Mouse (Mus musculus) erythroblast, embryonic 14.5 days (primary cell): Measurements from ENCODE around the gene Gm17555. TPM values are rescaled to one million over a fixed set of nuclear protein-coding genes. Genes with fewer than 3 reads are reported as not detected.

Experiments used
- H3K27me3 ChIP-seq: 2 replicates; pipeline ENCODE4 v1.6.1; 2012; ENCODE audit warnings: inconsistent platforms; ENCODE audit not compliant: control insufficient read depth
- H3K36me3 ChIP-seq: 2 replicates; pipeline ENCODE4 v1.6.1; 2012; ENCODE audit warnings: mild to moderate bottlenecking, inconsistent platforms; ENCODE audit not compliant: control insufficient read depth
- H3K4me1 ChIP-seq: 2 replicates; pipeline ENCODE4 v1.6.1; 2012; ENCODE audit warnings: inconsistent platforms; ENCODE audit not compliant: control insufficient read depth
- H3K4me3 ChIP-seq: replicated peaks from 2 replicates; pipeline ENCODE3; 2012; ENCODE audit warnings: moderate library complexity, mild to moderate bottlenecking, inconsistent platforms
- H3K9me3 ChIP-seq: 2 replicates; pipeline ENCODE4 v1.6.1; 2012; ENCODE audit warnings: low read length, inconsistent platforms, mixed read lengths; ENCODE audit not compliant: control insufficient read depth
- GATA1 ChIP-seq: IDR thresholded peaks from 2 replicates; pipeline ENCODE4 v1.6.1; 2012; ENCODE audit warnings: low read length, inconsistent platforms, mixed read lengths
- TAL1 ChIP-seq: IDR thresholded peaks from 3 replicates; pipeline ENCODE4 v1.6.1; 2012; ENCODE audit warnings: low read length, inconsistent platforms, mixed read lengths
- polyA plus RNA-seq: library from polyadenylated mRNA; stranded (reverse); fragments of >175 nt; gene quantifications from 2 replicates; pipeline ENCODE4 v1.2.3, GENCODE M21; 2012

The Gm17555 gene
- polyA plus RNA-seq, 1 experiment: not detected

DNA sequence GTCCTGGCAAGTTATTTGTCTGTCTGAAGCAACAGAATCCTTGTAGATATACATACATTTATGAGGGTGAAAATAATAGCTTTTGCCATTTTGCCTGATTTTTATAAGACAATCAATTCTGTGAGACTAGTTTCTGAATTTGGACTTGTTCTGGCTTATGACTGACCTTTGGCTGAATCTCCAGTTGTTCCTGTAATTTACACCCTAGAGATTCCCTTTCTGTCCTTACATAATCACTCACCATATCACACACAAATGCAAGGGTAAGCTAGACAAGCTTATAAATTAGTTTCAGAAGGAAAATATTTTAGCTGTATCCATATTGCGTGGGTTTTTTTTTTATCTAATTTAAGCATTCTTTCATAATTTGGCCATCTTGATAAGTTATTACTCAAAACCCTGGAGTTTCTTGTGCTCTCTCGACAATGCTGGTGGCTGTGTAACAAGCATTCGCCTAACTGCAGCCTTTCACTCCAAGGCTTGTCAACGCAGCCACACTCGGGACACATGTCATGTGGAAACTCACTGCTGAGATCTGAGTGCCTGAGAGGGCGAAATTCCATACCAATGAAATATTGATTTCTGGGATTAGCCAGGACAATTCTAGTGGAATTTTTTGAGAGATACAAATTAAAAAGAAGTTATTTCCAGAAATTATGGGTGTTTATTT is 3.8 kb upstream of the Gm17555 start:
- Histone ChIP-seq H3K27me3 (no peaks in the 10 kb centered on the region), H3K9me3 (no peaks in the 10 kb centered on the region; the same call in 1 of the 2 replicates), H3K4me1 (no peaks in the 10 kb centered on the region), H3K36me3 (no peaks in the 10 kb centered on the region), H3K4me3 (no peak overlapping the region)
- TF ChIP-seq GATA1 (no peak), TAL1 (no peak)

DNA sequence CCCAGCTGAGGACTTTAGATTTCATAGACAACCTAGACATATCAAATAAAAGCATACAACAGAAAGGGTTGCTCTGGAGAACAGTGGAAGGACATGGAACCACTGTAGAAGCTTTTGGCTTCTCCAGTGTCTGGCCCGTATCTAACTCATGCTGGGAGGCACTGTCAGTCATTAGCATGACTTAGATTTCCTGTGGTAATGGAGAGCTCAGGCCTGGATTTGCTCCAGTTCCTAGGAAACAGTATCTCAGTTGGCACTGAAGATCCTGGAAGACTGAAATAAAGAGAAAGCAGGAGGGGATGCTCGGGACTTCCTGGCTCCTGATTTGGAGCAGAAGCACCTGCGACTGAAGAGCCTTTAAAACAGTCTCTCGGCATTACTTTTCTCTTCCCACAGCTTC is 12.7 kb downstream of the Gm17555 start:
- H3K4me1 ChIP-seq: no peaks in the 10 kb centered on the region; the same call in 1 of the 2 replicates
- H3K4me3 ChIP-seq: no peak overlapping the region
- no peak for TF ChIP-seq TAL1
- TF ChIP-seq GATA1: no peak
- H3K9me3 ChIP-seq: no peaks in the 10 kb centered on the region
- H3K36me3 ChIP-seq: no peaks in the 10 kb centered on the region
- H3K27me3 ChIP-seq: no peaks in the 10 kb centered on the region

DNA sequence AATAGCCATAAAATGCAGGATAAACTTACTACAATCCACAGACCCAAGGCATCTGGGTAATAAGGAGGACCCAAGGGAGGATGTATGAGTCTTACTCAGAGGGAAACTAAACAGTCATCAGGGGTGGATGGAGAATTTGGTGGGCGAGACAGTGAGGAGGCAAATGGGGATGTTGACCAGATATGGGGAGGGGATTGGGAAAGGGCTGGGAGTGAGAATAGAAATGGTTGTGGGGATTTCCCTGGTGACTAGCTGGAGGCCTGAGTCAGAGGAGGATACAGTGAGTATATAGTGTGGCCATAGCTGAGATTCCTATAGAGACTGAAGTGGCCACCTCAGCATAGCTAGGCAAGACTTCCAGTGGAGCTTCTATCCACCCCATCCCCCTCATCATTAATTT is 16.8 kb downstream of the Gm17555 start:
- Histone ChIP-seq H3K27me3 (no peaks in the 10 kb centered on the region), H3K36me3 (no peaks in the 10 kb centered on the region), H3K4me3 (no peak overlapping the region), H3K9me3 (no peaks in the 10 kb centered on the region), H3K4me1 (no peaks in the 10 kb centered on the region; the same call in 1 of the 2 replicates)
- TF ChIP-seq GATA1 (no peak), TAL1 (no peak)

DNA sequence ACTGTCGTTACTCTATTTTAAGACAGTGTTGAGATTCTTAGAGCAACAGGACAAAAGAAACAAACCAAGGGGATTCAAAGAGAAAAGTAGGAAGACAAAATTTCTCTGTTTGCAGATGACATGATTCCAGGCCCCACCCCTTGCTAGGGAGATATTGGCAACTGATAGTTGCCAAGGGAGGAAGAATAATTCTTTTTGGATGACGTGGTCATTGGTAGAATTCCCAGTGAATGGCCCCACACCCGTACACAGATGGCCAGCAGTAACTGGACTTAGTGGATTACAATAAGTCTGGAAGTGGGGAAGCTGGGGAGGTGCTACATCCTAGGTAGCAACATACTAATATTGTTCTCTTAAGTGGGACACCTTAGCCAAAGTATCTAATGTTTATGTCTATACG is 22.0 kb downstream of the Gm17555 start:
- TF ChIP-seq TAL1 (no peak), GATA1 (no peak)
- H3K27me3 ChIP-seq: no peaks in the 10 kb centered on the region
- H3K36me3 ChIP-seq: no peaks in the 10 kb centered on the region
- H3K4me1 ChIP-seq: no peaks in the 10 kb centered on the region
- no peak overlapping the region for H3K4me3 ChIP-seq
- no peaks in the 10 kb centered on the region for H3K9me3 ChIP-seq

DNA sequence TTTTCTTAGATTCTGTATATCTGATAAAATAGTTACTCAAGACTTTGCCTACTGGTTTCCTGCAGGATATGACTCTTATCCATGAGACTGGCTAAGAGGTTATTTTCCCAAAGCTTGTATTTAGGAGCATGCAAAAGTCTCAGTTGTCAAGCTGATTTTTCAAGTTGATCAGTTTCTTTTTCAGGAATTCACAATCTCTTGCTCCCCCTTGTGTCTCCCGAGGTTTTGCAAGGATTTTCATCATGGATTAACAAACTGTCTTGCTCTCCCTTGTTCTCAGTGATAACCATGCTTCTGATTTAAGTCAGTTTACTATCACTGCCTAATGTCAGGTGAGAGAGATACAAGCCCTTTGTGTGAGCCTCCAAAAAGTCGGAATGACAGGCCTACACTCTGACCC is 30.5 kb downstream of the Gm17555 start:
- H3K36me3 ChIP-seq: no peaks in the 10 kb centered on the region
- no peaks in the 10 kb centered on the region for H3K27me3 ChIP-seq
- no peaks in the 10 kb centered on the region for H3K9me3 ChIP-seq
- H3K4me3 ChIP-seq: no peak overlapping the region
- no peaks in the 10 kb centered on the region for H3K4me1 ChIP-seq
- TF ChIP-seq GATA1 (no peak), TAL1 (no peak)

DNA sequence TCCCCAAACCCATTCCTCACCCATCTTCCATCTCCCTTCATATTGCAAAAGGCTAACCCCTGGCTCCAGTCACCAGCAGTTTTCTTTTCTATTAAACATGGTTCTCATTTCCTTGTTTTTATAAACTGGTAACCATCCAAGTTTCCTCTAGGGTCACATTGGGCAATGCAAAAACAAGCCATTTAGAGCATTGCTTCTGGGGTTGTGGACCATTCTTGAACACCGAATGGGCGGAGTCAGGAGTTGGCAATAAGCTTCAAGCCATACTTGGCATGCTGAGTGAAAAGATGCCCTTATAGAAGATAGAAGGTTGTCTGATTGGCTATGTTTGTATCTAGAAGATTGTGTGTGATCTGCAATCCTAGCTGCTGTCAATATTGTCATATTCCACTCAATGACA is 33.6 kb downstream of the Gm17555 start:
- TF ChIP-seq GATA1 (no peak), TAL1 (no peak)
- Histone ChIP-seq H3K27me3 (no peaks in the 10 kb centered on the region), H3K4me3 (no peak overlapping the region), H3K9me3 (no peaks in the 10 kb centered on the region), H3K4me1 (no peaks in the 10 kb centered on the region), H3K36me3 (no peaks in the 10 kb centered on the region)

DNA sequence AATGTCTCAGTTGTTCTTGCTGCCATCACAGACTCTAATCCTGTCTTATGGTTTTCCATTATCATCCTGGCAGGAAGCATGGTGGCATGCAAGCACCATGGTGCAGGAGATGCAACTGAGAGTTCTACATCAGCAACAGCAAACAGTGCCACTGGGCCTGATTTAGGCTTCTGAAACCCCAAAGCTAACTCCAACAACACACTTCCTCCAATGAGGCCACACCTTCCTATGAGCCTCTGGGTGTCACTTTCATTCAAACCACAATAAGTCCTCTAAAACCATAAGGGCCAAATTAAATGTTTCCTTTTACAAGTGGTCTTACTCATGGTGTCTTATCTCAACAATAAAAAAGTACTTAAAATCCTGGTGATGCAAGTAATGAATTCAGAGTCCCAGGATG is 37.3 kb downstream of the Gm17555 start:
- H3K4me1 ChIP-seq: no peaks in the 10 kb centered on the region
- H3K9me3 ChIP-seq: no peaks in the 10 kb centered on the region
- H3K36me3 ChIP-seq: no peaks in the 10 kb centered on the region
- TF ChIP-seq GATA1: no peak
- TF ChIP-seq TAL1: no peak
- H3K27me3 ChIP-seq: no peaks in the 10 kb centered on the region
- H3K4me3 ChIP-seq: no peak overlapping the region

Other genes with a start within 250 kb of the Gm17555 start
- not detected in 2 replicates for gene Fgf7, start 180.4 kb upstream of the Gm17555 start, polyA plus RNA-seq
- not detected in 2 replicates for gene Fam227b, start 63.1 kb upstream of the Gm17555 start, polyA plus RNA-seq
- 0.08 TPM in 1 of 2 replicates, not detected in the other for gene Dtwd1, start 63.0 kb upstream of the Gm17555 start, polyA plus RNA-seq